Mouse (Mus musculus) spleen, adult 2 months (tissue): ENCODE results near the gene LTO1.

Source experiments
- CTCF ChIP-seq: fragments of 200-500 bp; IDR thresholded peaks from 2 replicates; pipeline ENCODE4 v1.5.1; 2011; ENCODE audit warnings: mild to moderate bottlenecking, inconsistent platforms; ENCODE audit not compliant: insufficient read depth, insufficient read length, insufficient replicate concordance; ENCODE audit errors: extremely low read depth
- POLR2A ChIP-seq: fragments of 200-500 bp; IDR thresholded peaks from 2 replicates; pipeline ENCODE4 v1.6.1; 2011; ENCODE audit warnings: low read depth, low read length, inconsistent platforms

DNA sequence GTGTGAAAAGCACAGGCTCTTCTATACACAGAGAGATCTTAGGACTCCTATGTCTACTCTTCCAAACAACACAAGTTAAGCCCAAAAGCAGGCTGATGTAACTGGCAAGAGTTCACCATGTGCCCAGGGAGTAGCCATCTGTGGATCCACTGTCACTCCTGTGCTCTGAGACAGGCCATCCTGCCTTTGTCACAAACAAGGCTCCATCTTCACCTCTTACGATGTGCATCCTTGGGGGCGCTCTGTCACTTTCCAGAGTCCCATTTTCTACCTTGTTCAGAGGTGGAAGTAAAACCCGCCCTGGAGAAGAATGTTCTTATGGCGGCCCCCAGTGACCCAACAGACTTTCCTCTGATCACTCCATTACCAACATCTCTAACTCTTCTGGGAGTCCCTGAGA is 20.2 kb upstream of the LTO1 start:
- TF ChIP-seq CTCF (no peak), POLR2A (no peak)
